Mouse (Mus musculus) heart, adult 10 weeks (tissue): ENCODE results near the gene Popdc2. TPM values are rescaled to one million over a fixed set of nuclear protein-coding genes. Genes with fewer than 3 reads are reported as not detected.

Source experiments
- polyA plus RNA-seq: library from polyadenylated mRNA; stranded (reverse); fragments of 350-450 nt; fragmentation: Illumina TruSeq; extraction: RNeasy Lipid Tissue Mini Kit (QIAGEN cat#74804); gene quantifications from one replicate; pipeline ENCODE4 v1.2.3, GENCODE M21; 2014; ENCODE audit warnings: low read depth, low replicate concordance

Gene Popdc2
- polyA plus RNA-seq: 511 TPM

DNA sequence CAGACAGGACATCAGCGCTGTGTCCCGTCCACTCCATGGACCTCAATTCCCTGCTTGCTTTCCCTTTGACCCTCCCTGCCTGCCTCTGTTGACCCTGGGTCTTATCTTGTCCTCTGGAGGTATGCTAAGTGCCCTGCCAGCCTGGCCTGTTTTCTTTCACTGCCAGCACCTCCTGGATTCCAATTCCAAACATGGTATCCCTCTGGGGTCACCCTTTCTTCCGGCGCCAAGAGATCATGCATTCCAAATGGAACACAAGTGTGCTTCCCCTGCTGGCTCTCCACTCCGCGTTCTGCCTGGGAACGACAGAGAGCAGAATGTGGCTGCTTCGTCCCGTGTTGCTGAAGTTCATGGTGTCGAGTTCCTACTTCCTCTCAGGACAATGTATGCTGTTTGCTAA lies at the start of gene Popdc2:
TSS of gene Popdc2 (plus strand) at position 277 of the 400 bp plus-strand sequence.

GRCm38 (mm10) chr16:38341396-38342324 lies 20.3 kb upstream of the Popdc2 start, which contains the start of gene Maats1:
TSS of gene Maats1 (minus strand) at chr16:38342143.

GRCm38 (mm10) chr16:38346529-38347325 lies 15.3 kb upstream of the Popdc2 start, which contains the start of the genes Cox17 and Gm21987:
TSS of gene Cox17 (plus strand) at chr16:38346991.
TSS of gene Gm21987 (plus strand) at chr16:38347040.

Other genes with a start within 250 kb of the Popdc2 start
- gene Nr1i2, start 67.4 kb upstream of the Popdc2 start, polyA plus RNA-seq: not detected
- not detected for gene Maats1, start 20.1 kb upstream of the Popdc2 start, polyA plus RNA-seq
- 607 TPM for gene Cox17, start 15.2 kb upstream of the Popdc2 start, polyA plus RNA-seq
- gene Gm21987, start 15.2 kb upstream of the Popdc2 start, polyA plus RNA-seq: not detected
- 11.5 TPM for gene Pla1a, start 70.9 kb downstream of the Popdc2 start, polyA plus RNA-seq
- 22.7 TPM for gene Adprh, start 90.5 kb downstream of the Popdc2 start, polyA plus RNA-seq
- gene Cd80, start 93.4 kb downstream of the Popdc2 start, polyA plus RNA-seq: 1.3 TPM
- 45.8 TPM for gene Timmdc1, start 160.5 kb downstream of the Popdc2 start, polyA plus RNA-seq
- gene Poglut1, start 188.0 kb downstream of the Popdc2 start, polyA plus RNA-seq: 15.3 TPM
- gene Tmem39a, start 196.5 kb downstream of the Popdc2 start, polyA plus RNA-seq: 24.6 TPM